Mouse (Mus musculus) CH12.LX (cell line): Measurements from ENCODE around the gene Ddi2. TPM values are rescaled to one million over a fixed set of nuclear protein-coding genes. Genes with fewer than 3 reads are reported as not detected.

Experiments used
- DNase-seq: peaks from one replicate; pipeline ENCODE4 v3.0.0-alpha.2; 2013; ENCODE audit errors: extremely low read depth
- H3K27ac ChIP-seq: 2 replicates; pipeline ENCODE4 v1.5.1; 2012; ENCODE audit warnings: low read depth, mild to moderate bottlenecking, control low read depth, moderate library complexity; ENCODE audit not compliant: insufficient read depth
- H3K27me3 ChIP-seq: replicated peaks from 2 replicates; pipeline ENCODE3; 2012; ENCODE audit warnings: inconsistent platforms
- H3K36me3 ChIP-seq, 2 experiments: replicated peaks in 1 of 2; 2 replicates each; pipeline versions ENCODE3 to v1.6.1; 2012; ENCODE audit warnings: inconsistent platforms in 1 of 2, low read length in 1 of 2, mild to moderate bottlenecking in 1 of 2, mixed read lengths in 1 of 2, moderate library complexity in 1 of 2; ENCODE audit not compliant: control insufficient read depth in 1 of 2, insufficient read depth in 1 of 2
- H3K4me1 ChIP-seq, 2 experiments: 2 replicates each; pipeline ENCODE4 v1.6.1; 2012; ENCODE audit warnings: inconsistent platforms in 1 of 2, moderate library complexity in 1 of 2; ENCODE audit not compliant: insufficient read depth in 2 of 2, control insufficient read depth in 1 of 2
- H3K4me2 ChIP-seq: 2 replicates; pipeline ENCODE4 v1.6.1; 2012; ENCODE audit warnings: low read depth, mild to moderate bottlenecking, control low read depth; ENCODE audit not compliant: poor library complexity, insufficient read depth, severe bottlenecking
- H3K4me3 ChIP-seq, 3 experiments: fragments of 150-350 bp in 1 of 3; sonication (generic) in 1 of 3; replicated peaks in 1 of 3; 2 replicates each; pipeline versions ENCODE3 to v1.5.1; 2011 to 2012; ENCODE audit warnings: low read depth in 2 of 3, low read length in 2 of 3, mild to moderate bottlenecking in 2 of 3, moderate library complexity in 2 of 3, control low read depth in 1 of 3, improper control_type of control experiment in 1 of 3, inconsistent platforms in 1 of 3, mixed read lengths in 1 of 3; ENCODE audit not compliant: poor library complexity in 1 of 3
- H3K79me2 ChIP-seq: replicated peaks from 2 replicates; pipeline ENCODE4 v1.6.1; 2012; ENCODE audit warnings: mild to moderate bottlenecking, moderate library complexity; ENCODE audit not compliant: control insufficient read depth, poor library complexity, insufficient read depth, severe bottlenecking; ENCODE audit errors: extremely low read depth
- H3K9ac ChIP-seq: 2 replicates; pipeline ENCODE4 v1.6.1; 2012; ENCODE audit warnings: low read depth, mild to moderate bottlenecking, control low read depth, moderate library complexity; ENCODE audit not compliant: insufficient read depth
- H3K9me3 ChIP-seq: replicated peaks from 2 replicates; pipeline ENCODE3; 2012; ENCODE audit warnings: low read length, inconsistent platforms, mixed read lengths
- CHD1 ChIP-seq: IDR thresholded peaks from 2 replicates; pipeline ENCODE4 v1.6.1; 2012; ENCODE audit warnings: low read depth, low read length, improper control_type of control experiment, inconsistent platforms
- ELF1 ChIP-seq: IDR thresholded peaks from 2 replicates; pipeline ENCODE4 v1.6.1; 2014; ENCODE audit warnings: low read depth, mild to moderate bottlenecking, inconsistent platforms, low read length, improper control_type of control experiment
- GABPA ChIP-seq: IDR thresholded peaks from 2 replicates; pipeline ENCODE4 v1.6.1; 2012; ENCODE audit warnings: low read depth, low read length, improper control_type of control experiment, inconsistent platforms; ENCODE audit not compliant: insufficient replicate concordance
- HCFC1 ChIP-seq: IDR thresholded peaks from 2 replicates; pipeline ENCODE4 v1.6.1; 2012; ENCODE audit warnings: low read depth, mild to moderate bottlenecking, inconsistent platforms, low read length, improper control_type of control experiment
- IRF4 ChIP-seq: IDR thresholded peaks from 2 replicates; pipeline ENCODE4 v1.6.1; 2014; ENCODE audit warnings: low read depth, mild to moderate bottlenecking, inconsistent platforms, low read length, improper control_type of control experiment
- MEF2A ChIP-seq: IDR thresholded peaks from 2 replicates; pipeline ENCODE4 v1.6.1; 2014; ENCODE audit warnings: low read depth, mild to moderate bottlenecking, inconsistent platforms, low read length, improper control_type of control experiment, borderline replicate concordance
- MYC ChIP-seq: IDR thresholded peaks from 2 replicates; pipeline ENCODE4 v1.6.1; 2011; ENCODE audit warnings: low read depth, mild to moderate bottlenecking, improper control_type of control experiment, low read length
- NRF1 ChIP-seq: IDR thresholded peaks from 2 replicates; pipeline ENCODE4 v1.6.1; 2014; ENCODE audit warnings: low read depth, mild to moderate bottlenecking, inconsistent platforms, low read length, improper control_type of control experiment, moderate library complexity
- RAD21 ChIP-seq: IDR thresholded peaks from 2 replicates; pipeline ENCODE4 v1.6.1; 2011; ENCODE audit warnings: low read depth, mild to moderate bottlenecking, low read length, improper control_type of control experiment, moderate library complexity
- RCOR1 ChIP-seq: conservative IDR thresholded peaks from 2 replicates; pipeline ENCODE4 v1.6.1; 2012; ENCODE audit warnings: low read depth, mild to moderate bottlenecking, inconsistent platforms, low read length, improper control_type of control experiment
- TCF12 ChIP-seq: IDR thresholded peaks from 2 replicates; pipeline ENCODE4 v1.6.1; 2014; ENCODE audit warnings: low read depth, mild to moderate bottlenecking, inconsistent platforms, low read length, improper control_type of control experiment
- UBTF ChIP-seq: IDR thresholded peaks from 2 replicates; pipeline ENCODE4 v1.6.1; 2012; ENCODE audit warnings: low read depth, mild to moderate bottlenecking, inconsistent platforms, low read length, improper control_type of control experiment, moderate library complexity
- USF2 ChIP-seq: conservative IDR thresholded peaks from 2 replicates; pipeline ENCODE4 v1.6.1; 2011; ENCODE audit warnings: low read depth, low read length, improper control_type of control experiment
- dilution Hi-C: fragments of 300-500 bp; cut with MboI; formaldehyde crosslinking; loops from 2 replicates; pipeline ENCODE4 v1.14.3; 2020; ENCODE audit warnings: low sequenced_read_pairs; ENCODE audit not compliant: extremely low pct_unique_long_range_greater_than_20kb, extremely low pct_ligation_motif_present
- in situ Hi-C: fragments of 300-500 bp; cut with MboI; formaldehyde crosslinking; loops from 3 replicates; pipeline ENCODE4 v1.14.3; 2019; ENCODE audit warnings: low sequenced_read_pairs, low pct_ligation_motif_present, low pct_unique_long_range_greater_than_20kb, mixed read lengths
- polyA plus RNA-seq: library from polyadenylated mRNA; unstranded; fragments of >175 nt; gene quantifications from 2 replicates; pipeline ENCODE4 v1.2.1, GENCODE M21; 2012; ENCODE audit warnings: low read depth; ENCODE audit not compliant: insufficient read length
- total RNA-seq, 2 experiments: library from RNA; depleted of rRNA; stranded (reverse); fragments of 300-350 nt in 1 of 2; fragments of >200 nt in 1 of 2; gene quantifications; 2 replicates each; pipeline ENCODE4 v1.2.3; 2012 to 2014

Ddi2 gene
- total and polyA plus RNA-seq, 3 experiments, result 18.0 to 37.3 (median 19.9) TPM

DNA sequence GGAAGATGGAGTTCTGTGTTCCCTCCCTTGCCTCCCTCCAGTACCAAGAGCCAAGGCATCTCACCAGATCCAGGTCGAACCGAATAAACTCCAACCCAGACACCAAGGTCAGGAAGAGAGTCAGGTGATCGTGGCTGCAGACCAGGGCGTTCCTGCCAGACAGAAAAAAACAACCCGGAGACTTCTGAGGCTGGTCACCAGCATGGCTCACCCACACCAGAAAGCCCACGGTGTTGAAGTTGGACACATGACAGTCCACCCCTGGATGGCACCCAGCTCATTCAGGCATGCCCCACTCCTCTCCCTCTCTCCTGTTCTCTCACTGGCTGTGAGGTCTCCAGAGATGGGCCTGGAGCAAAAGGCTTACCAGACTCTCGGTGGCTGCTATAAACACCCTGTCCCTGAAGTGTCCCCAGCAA lies 81.9 kb downstream of the Ddi2 start:
- peaks cover 0 to 9% of the 10 kb centered on the region in 2 experiments; a peak in 1 of 4 replicates for H3K4me1 ChIP-seq
- TF ChIP-seq RAD21, result no peak
- TF ChIP-seq NRF1, result no peak
- TF ChIP-seq MEF2A, result no peak
- TF ChIP-seq UBTF, result no peak
- dilution Hi-C loops, result no loop called here
- no peak overlapping the region for H3K4me3 ChIP-seq
- H3K9me3 ChIP-seq, result no peaks in the 10 kb centered on the region
- H3K27me3 ChIP-seq, result no peaks in the 10 kb centered on the region
- H3K36me3 ChIP-seq, result peaks cover 44 to 79% of the 10 kb centered on the region in 2 experiments
- DNase-seq, result no peak
- no peaks in the 10 kb centered on the region for H3K79me2 ChIP-seq
- H3K27ac ChIP-seq, result no peak overlapping the region
- H3K4me2 ChIP-seq, result no peak overlapping the region
- no peak overlapping the region for H3K9ac ChIP-seq
- in situ Hi-C loops, result no loop called here

DNA sequence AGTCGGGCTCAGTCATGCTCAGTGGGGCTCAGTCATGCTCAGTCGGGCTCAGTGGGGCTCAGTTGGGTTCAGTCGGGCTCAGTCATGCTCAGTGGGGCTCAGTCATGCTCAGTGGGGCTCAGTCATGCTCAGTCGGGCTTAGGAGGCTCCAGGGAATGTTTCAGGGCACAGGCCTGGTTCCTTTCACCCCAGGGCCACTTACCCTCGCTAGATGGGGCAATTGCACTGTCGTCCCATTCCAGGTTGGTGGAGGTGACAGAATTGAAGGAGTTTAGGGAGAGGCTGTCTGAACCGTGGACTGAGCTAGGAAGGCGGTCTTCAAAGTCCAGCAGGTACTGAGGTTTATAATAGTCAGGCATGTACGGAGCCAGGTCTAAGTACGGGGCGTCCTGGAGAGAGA lies 83.7 kb downstream of the Ddi2 start:
- TF ChIP-seq RCOR1 (no peak), CHD1 (no peak), GABPA (no peak), ELF1 (no peak), RAD21 (peak; percentile 1)
- Histone ChIP-seq H3K4me1 (peaks cover 0 to 9% of the 10 kb centered on the region in 2 experiments; a peak in 1 of 4 replicates), H3K79me2 (no peaks in the 10 kb centered on the region), H3K36me3 (peaks cover 53 to 87% of the 10 kb centered on the region in 2 experiments), H3K9ac (no peak overlapping the region), H3K27ac (no peak overlapping the region), H3K27me3 (no peaks in the 10 kb centered on the region), H3K9me3 (no peaks in the 10 kb centered on the region), H3K4me2 (no peak overlapping the region), H3K4me3 (no peak overlapping the region)
- in situ Hi-C loops (no loop called here), dilution Hi-C loops (no loop called here)
- no peak for DNase-seq

GRCm38 (mm10) chr4:141636693-141637092 lies 86.5 kb downstream of the Ddi2 start:
- in situ Hi-C loops, result no loop called here
- TF ChIP-seq ELF1, result no peak
- no peak for TF ChIP-seq IRF4
- no peak for TF ChIP-seq MYC
- no peak for TF ChIP-seq USF2
- no peak for TF ChIP-seq RCOR1
- TF ChIP-seq GABPA, result no peak
- TF ChIP-seq HCFC1, result no peak
- TF ChIP-seq TCF12, result no peak
- no peak overlapping the region for H3K4me3 ChIP-seq
- dilution Hi-C loops, result no loop called here
- peaks cover 56 to 85% of the 10 kb centered on the region in 2 experiments for H3K36me3 ChIP-seq
- no peak overlapping the region for H3K4me2 ChIP-seq
- no peaks in the 10 kb centered on the region for H3K9me3 ChIP-seq
- H3K27ac ChIP-seq, result no peak overlapping the region
- no peak for DNase-seq
- no peak overlapping the region for H3K9ac ChIP-seq
- no peaks in the 10 kb centered on the region for H3K79me2 ChIP-seq
- H3K4me1 ChIP-seq, result no peaks in the 10 kb centered on the region
- H3K27me3 ChIP-seq, result no peaks in the 10 kb centered on the region
